ENCODE assay signal across 8 mouse cellular contexts in genomic region chr2:144010282-144011044, GRCm38 (mm10). TPM values are rescaled to one million over a fixed set of nuclear protein-coding genes. Genes with fewer than 3 reads are reported as not detected.
DNase-seq lines count a peak whose midpoint lies in the region; ATAC-seq lines count a peak whose summit lies in the region.

No protein-coding gene starts in this region.

- peak overlapping the region; percentile 94 for H3K4me3 ChIP-seq in embryonic facial prominence, embryonic 11.5 days (ENCODE audit: low read depth, low read length)
- peak overlapping the region; percentile 95 for H3K4me3 ChIP-seq in limb, embryonic 12.5 days (replicated peaks)
- peak overlapping the region; percentile 82 for H3K4me3 ChIP-seq in midbrain, embryonic 14.5 days (replicated peaks; ENCODE audit: low read depth, low read length)

- peak overlapping the region; percentile 88 for H3K9ac ChIP-seq in embryonic facial prominence, embryonic 11.5 days (replicated peaks; ENCODE audit: low read length)
- H3K9ac ChIP-seq in limb, embryonic 12.5 days (replicated peaks): peak overlapping the region; percentile 94
- peak overlapping the region; percentile 69 for H3K9ac ChIP-seq in midbrain, embryonic 14.5 days (replicated peaks; ENCODE audit: low read length)

- no peaks in the 10 kb centered on the region for H3K27me3 ChIP-seq in embryonic facial prominence, embryonic 11.5 days (ENCODE audit: control insufficient read depth, insufficient read depth, low read length)
- H3K27me3 ChIP-seq in limb, embryonic 12.5 days: no peaks in the 10 kb centered on the region
- no peaks in the 10 kb centered on the region for H3K27me3 ChIP-seq in midbrain, embryonic 14.5 days (ENCODE audit: control insufficient read depth, insufficient read depth, low read length)

- peak; percentile 49 for ATAC-seq in embryonic facial prominence, embryonic 11.5 days (replicated peaks; ENCODE audit: insufficient number of reproducible peaks, low FRiP score, low TSS enrichment, low read depth)
- ATAC-seq in limb, embryonic 12.5 days (ENCODE audit: insufficient number of reproducible peaks, insufficient read depth, low FRiP score, low TSS enrichment, low read depth): peak; percentile 26
- peak; percentile 27 for ATAC-seq in midbrain, embryonic 14.5 days (ENCODE audit: low FRiP score, low TSS enrichment)

- under 1% methylated on average over 57 of the region's 107 CpGs for WGBS in embryonic facial prominence, embryonic 11.5 days
- under 1% methylated on average over 94 of the region's 107 CpGs for WGBS in limb, embryonic 12.5 days
- under 1% methylated on average over 98 of the region's 107 CpGs for WGBS in midbrain, embryonic 14.5 days

- no peaks in the 10 kb centered on the region; the same call in 1 of the 2 replicates for H3K4me1 ChIP-seq in embryonic facial prominence, embryonic 11.5 days (ENCODE audit: control insufficient read depth, insufficient read depth, low read length)
- H3K4me1 ChIP-seq in limb, embryonic 12.5 days (replicated peaks): peaks cover 18% of the 10 kb centered on the region
- no peaks in the 10 kb centered on the region for H3K4me1 ChIP-seq in midbrain, embryonic 14.5 days (ENCODE audit: control insufficient read depth, insufficient read depth, low read length)

- H3K36me3 ChIP-seq in embryonic facial prominence, embryonic 11.5 days (replicated peaks; ENCODE audit: control insufficient read depth, insufficient read depth, low read depth, low read length): no peaks in the 10 kb centered on the region
- H3K36me3 ChIP-seq in limb, embryonic 12.5 days: peaks cover 9% of the 10 kb centered on the region; the same call in 1 of the 2 replicates
- no peaks in the 10 kb centered on the region for H3K36me3 ChIP-seq in midbrain, embryonic 14.5 days (ENCODE audit: control insufficient read depth, insufficient read depth, low read length)

- DNase-seq in 3134 (ENCODE audit: extremely low read depth, insufficient read length, low spot score): peak; percentile 86
- DNase-seq in adrenal gland, postnatal 25 days: peak; percentile 88
- DNase-seq in embryonic facial prominence, embryonic 11.5 days (ENCODE audit: low spot score): peak; percentile 79
- DNase-seq in heart, adult 11 months: peak; percentile 99
- peak; percentile 84 for DNase-seq in kidney, adult 11 months
- DNase-seq in midbrain, embryonic 14.5 days: peak; percentile 83
- peak; percentile 80 for DNase-seq in spleen, adult 12 weeks (ENCODE audit: low spot score)

- H3K4me2 ChIP-seq in embryonic facial prominence, embryonic 11.5 days (ENCODE audit: low read depth, low read length): peak overlapping the region; percentile 71
- peak overlapping the region; percentile 76 for H3K4me2 ChIP-seq in limb, embryonic 12.5 days
- H3K4me2 ChIP-seq in midbrain, embryonic 14.5 days (ENCODE audit: low read length): peak overlapping the region; percentile 64

- H3K9me3 ChIP-seq in embryonic facial prominence, embryonic 11.5 days (replicated peaks; ENCODE audit: control insufficient read depth, low read length): no peaks in the 10 kb centered on the region
- no peaks in the 10 kb centered on the region for H3K9me3 ChIP-seq in limb, embryonic 12.5 days
- H3K9me3 ChIP-seq in midbrain, embryonic 14.5 days (ENCODE audit: control insufficient read depth, low read length): no peaks in the 10 kb centered on the region

- peak overlapping the region; percentile 86 for H3K27ac ChIP-seq in embryonic facial prominence, embryonic 11.5 days (replicated peaks; ENCODE audit: low read depth, low read length)
- H3K27ac ChIP-seq in limb, embryonic 12.5 days: peak overlapping the region; percentile 96
- peak overlapping the region; percentile 84 for H3K27ac ChIP-seq in midbrain, embryonic 14.5 days (replicated peaks; ENCODE audit: low read depth, low read length)

RNA-seq across cellular contexts. Expression of gene Rrbp1, which starts 0.6 kb away (rescaled TPM):
- 192 and 198 TPM in 2 replicates for total RNA-seq in adrenal gland, postnatal 25 days (2021)
- polyA plus RNA-seq in embryonic facial prominence, embryonic 11.5 days (2014; fragmentation: Nextera tagmentation; extraction: Ambion mirVana): 41.8 and 46.9 TPM in 2 replicates
- 78.8 and 80.3 TPM in 2 replicates for polyA plus RNA-seq in limb, embryonic 12.5 days (2016; fragmentation: Nextera tagmentation; extraction: Ambion mirVana)
- 21.3 and 25.5 TPM in 2 replicates for polyA plus RNA-seq in midbrain, embryonic 14.5 days (2014; fragmentation: Nextera tagmentation; extraction: Ambion mirVana)

RNA-seq across cellular contexts. Expression of gene Banf2, which starts 22.4 kb away (rescaled TPM):
- not detected in 2 replicates for total RNA-seq in adrenal gland, postnatal 25 days (2021)
- not detected in 2 replicates for polyA plus RNA-seq in embryonic facial prominence, embryonic 11.5 days (2014; fragmentation: Nextera tagmentation; extraction: Ambion mirVana)
- not detected in 2 replicates for polyA plus RNA-seq in limb, embryonic 12.5 days (2016; fragmentation: Nextera tagmentation; extraction: Ambion mirVana)
- polyA plus RNA-seq in midbrain, embryonic 14.5 days (2014; fragmentation: Nextera tagmentation; extraction: Ambion mirVana): not detected in 2 replicates

Comparison
In these comparisons a context has a peak if more than half of its experiments do, and no peak if none do; other contexts are left out.
1. Peak in every context shown above with its lines: DNase-seq, ATAC-seq, H3K4me3 ChIP-seq and H3K27ac ChIP-seq.